Mouse (Mus musculus): Measurements from ENCODE around the gene Epha1. TPM values are rescaled to one million over a fixed set of nuclear protein-coding genes. Genes with fewer than 3 reads are reported as not detected.

The Epha1 gene
- polyA plus RNA-seq, 1 experiment from 2014 or later, result 0.96 TPM

GRCm38 (mm10) chr6:42352486-42352846 is 20.6 kb downstream of the Epha1 start:
- Histone ChIP-seq H3K27ac (replicated peaks in 1 of 2; ENCODE audit: control insufficient read depth in 1 of 2, insufficient read depth in 1 of 2, low read depth in 2 of 2, low read length in 2 of 2) (peak overlapping the region; percentile 58 to 99), H3K4me3 (ENCODE audit: control insufficient read depth in 1 of 2, insufficient read depth in 1 of 2, low read depth in 1 of 2, low read length in 2 of 2) (peak overlapping the region; percentile 73 to 98), H3K9me3 (ENCODE audit: control insufficient read depth, low read length) (no peaks in the 10 kb centered on the region), H3K9ac (ENCODE audit: low read length) (peak overlapping the region; percentile 98), H3K4me1 (ENCODE audit: control insufficient read depth in 2 of 2, insufficient read depth in 2 of 2, low read length in 2 of 2) (peaks cover 41 to 70% of the 10 kb centered on the region in 2 experiments), H3K27me3 (ENCODE audit: control insufficient read depth, insufficient read depth, low read length) (no peaks in the 10 kb centered on the region), H3K36me3 (ENCODE audit: control insufficient read depth, insufficient read depth, low read length) (peaks cover 59% of the 10 kb centered on the region), H3K4me2 (ENCODE audit: low read length) (peak overlapping the region; percentile 96)
- 75% methylated on average over 1 of the region's 1 CpGs for WGBS
- no peak for ATAC-seq (ENCODE audit: insufficient number of reproducible peaks, insufficient read depth, low FRiP score, low read depth)

- Histone ChIP-seq H3K27ac (replicated peaks in 1 of 2; ENCODE audit: control insufficient read depth in 1 of 2, insufficient read depth in 1 of 2, low read depth in 2 of 2, low read length in 2 of 2) (peak overlapping the region; percentile 58 to 99), H3K9ac (ENCODE audit: low read length) (peak overlapping the region; percentile 98), H3K4me1 (ENCODE audit: control insufficient read depth in 2 of 2, insufficient read depth in 2 of 2, low read length in 2 of 2) (peaks cover 41 to 66% of the 10 kb centered on the region in 2 experiments), H3K27me3 (ENCODE audit: control insufficient read depth, insufficient read depth, low read length) (no peaks in the 10 kb centered on the region), H3K4me2 (ENCODE audit: low read length) (peak overlapping the region; percentile 96), H3K4me3 (ENCODE audit: control insufficient read depth in 1 of 2, insufficient read depth in 1 of 2, low read depth in 1 of 2, low read length in 2 of 2) (peak overlapping the region; percentile 73 to 98), H3K9me3 (ENCODE audit: control insufficient read depth, low read length) (no peaks in the 10 kb centered on the region), H3K36me3 (ENCODE audit: control insufficient read depth, insufficient read depth, low read length) (peaks cover 54% of the 10 kb centered on the region)
- no peak for ATAC-seq (ENCODE audit: insufficient number of reproducible peaks, insufficient read depth, low FRiP score, low read depth)
- 27% methylated on average over 7 of the region's 7 CpGs for WGBS
Observed at GRCm38 (mm10) chr6:42351776-42352485, 21.1 kb downstream of the Epha1 start.

GRCm38 (mm10) chr6:42350968-42351775 is 21.9 kb downstream of the Epha1 start:
- 28% methylated on average over 12 of the region's 13 CpGs for WGBS

GRCm38 (mm10) chr6:42350021-42350967 is 22.8 kb downstream of the Epha1 start:
- Histone ChIP-seq H3K27me3 (ENCODE audit: control insufficient read depth, insufficient read depth, low read length) (no peaks in the 10 kb centered on the region), H3K4me3 (ENCODE audit: control insufficient read depth in 1 of 2, insufficient read depth in 1 of 2, low read depth in 1 of 2, low read length in 2 of 2) (peak overlapping the region; percentile 73 to 98), H3K36me3 (ENCODE audit: control insufficient read depth, insufficient read depth, low read length) (peaks cover 38% of the 10 kb centered on the region), H3K9me3 (ENCODE audit: control insufficient read depth, low read length) (no peaks in the 10 kb centered on the region), H3K4me2 (ENCODE audit: low read length) (peak overlapping the region; percentile 96), H3K4me1 (ENCODE audit: control insufficient read depth in 2 of 2, insufficient read depth in 2 of 2, low read length in 2 of 2) (peaks cover 35 to 51% of the 10 kb centered on the region in 2 experiments), H3K9ac (ENCODE audit: low read length) (peak overlapping the region; percentile 98), H3K27ac (replicated peaks in 1 of 2; ENCODE audit: control insufficient read depth in 1 of 2, insufficient read depth in 1 of 2, low read depth in 2 of 2, low read length in 2 of 2) (peak overlapping the region; percentile 86 to 99)
- WGBS, result under 1% methylated on average over 52 of the region's 72 CpGs
- peak; percentile 22 for ATAC-seq (ENCODE audit: insufficient number of reproducible peaks, insufficient read depth, low FRiP score, low read depth)

More at GRCm38 (mm10) chr6:42350968-42351775, 21.9 kb downstream of the Epha1 start:
- H3K9me3 ChIP-seq (ENCODE audit: control insufficient read depth, low read length), result no peaks in the 10 kb centered on the region
- H3K27ac ChIP-seq (replicated peaks in 1 of 2; ENCODE audit: control insufficient read depth in 1 of 2, insufficient read depth in 1 of 2, low read depth in 2 of 2, low read length in 2 of 2), result peak overlapping the region; percentile 86 to 99
- ATAC-seq (ENCODE audit: insufficient number of reproducible peaks, insufficient read depth, low FRiP score, low read depth), result no peak
- peaks cover 39 to 59% of the 10 kb centered on the region in 2 experiments for H3K4me1 ChIP-seq (ENCODE audit: control insufficient read depth in 2 of 2, insufficient read depth in 2 of 2, low read length in 2 of 2)
- no peaks in the 10 kb centered on the region for H3K27me3 ChIP-seq (ENCODE audit: control insufficient read depth, insufficient read depth, low read length)
- H3K36me3 ChIP-seq (ENCODE audit: control insufficient read depth, insufficient read depth, low read length), result peaks cover 46% of the 10 kb centered on the region
- H3K9ac ChIP-seq (ENCODE audit: low read length), result peak overlapping the region; percentile 98
- peak overlapping the region; percentile 73 to 98 for H3K4me3 ChIP-seq (ENCODE audit: control insufficient read depth in 1 of 2, insufficient read depth in 1 of 2, low read depth in 1 of 2, low read length in 2 of 2)
- peak overlapping the region; percentile 96 for H3K4me2 ChIP-seq (ENCODE audit: low read length)

GRCm38 (mm10) chr6:42349426-42350020 is 23.5 kb downstream of the Epha1 start, which contains the start of gene Zyx:
Gene Zyx (plus strand): TSS chr6:42349630.
- Histone ChIP-seq H3K4me3 (ENCODE audit: control insufficient read depth in 1 of 2, insufficient read depth in 1 of 2, low read depth in 1 of 2, low read length in 2 of 2) (peak within 1 kb of the TSS; percentile 73 to 98), H3K4me2 (ENCODE audit: low read length) (peak within 1 kb of the TSS; percentile 96), H3K4me1 (ENCODE audit: control insufficient read depth in 2 of 2, insufficient read depth in 2 of 2, low read length in 2 of 2) (peaks cover 29 to 44% of the 10 kb centered on the region in 2 experiments), H3K9me3 (ENCODE audit: control insufficient read depth, low read length) (no peaks in the 10 kb centered on the region), H3K9ac (ENCODE audit: low read length) (peak within 1 kb of the TSS; percentile 98), H3K27ac (replicated peaks in 1 of 2; ENCODE audit: control insufficient read depth in 1 of 2, insufficient read depth in 1 of 2, low read depth in 2 of 2, low read length in 2 of 2) (peak within 1 kb of the TSS; percentile 99), H3K27me3 (ENCODE audit: control insufficient read depth, insufficient read depth, low read length) (no peaks in the 10 kb centered on the region), H3K36me3 (ENCODE audit: control insufficient read depth, insufficient read depth, low read length) (peaks cover 30% of the 10 kb centered on the region)
- WGBS, result under 1% methylated on average over 26 of the region's 36 CpGs
- ATAC-seq (ENCODE audit: insufficient number of reproducible peaks, insufficient read depth, low FRiP score, low read depth), result peak; percentile 92

GRCm38 (mm10) chr6:42349006-42349425 is 24.1 kb downstream of the Epha1 start:
- Histone ChIP-seq H3K27me3 (ENCODE audit: control insufficient read depth, insufficient read depth, low read length) (no peaks in the 10 kb centered on the region), H3K36me3 (ENCODE audit: control insufficient read depth, insufficient read depth, low read length) (peaks cover 28% of the 10 kb centered on the region), H3K4me3 (ENCODE audit: control insufficient read depth in 1 of 2, insufficient read depth in 1 of 2, low read depth in 1 of 2, low read length in 2 of 2) (peak overlapping the region; percentile 73 to 98), H3K9me3 (ENCODE audit: control insufficient read depth, low read length) (no peaks in the 10 kb centered on the region), H3K4me1 (ENCODE audit: control insufficient read depth in 2 of 2, insufficient read depth in 2 of 2, low read length in 2 of 2) (peaks cover 23 to 39% of the 10 kb centered on the region in 2 experiments), H3K27ac (replicated peaks in 1 of 2; ENCODE audit: control insufficient read depth in 1 of 2, insufficient read depth in 1 of 2, low read depth in 2 of 2, low read length in 2 of 2) (peak overlapping the region; percentile 99), H3K4me2 (ENCODE audit: low read length) (peak overlapping the region; percentile 96), H3K9ac (ENCODE audit: low read length) (peak overlapping the region; percentile 98)
- WGBS, result 1% methylated on average over 11 of the region's 11 CpGs
- ATAC-seq (ENCODE audit: insufficient number of reproducible peaks, insufficient read depth, low FRiP score, low read depth), result peak; percentile 28

Data from heart, embryonic 14.5 days (tissue).